Mouse (Mus musculus) MEL (cell line): ENCODE results near the gene Higd2a.

Source experiments
- CHD2 ChIP-seq: IDR thresholded peaks from 2 replicates; pipeline ENCODE4 v1.6.1; 2011; ENCODE audit warnings: low read length, improper control_type of control experiment
- CTCF ChIP-seq, 3 experiments: IDR thresholded peaks in 2 of 3; conservative IDR thresholded peaks in 1 of 3; 2 replicates each; pipeline ENCODE4 v1.5.1; 2011 to 2012; ENCODE audit warnings: low read length in 3 of 3, low read depth in 2 of 3, mild to moderate bottlenecking in 2 of 3, improper control_type of control experiment in 1 of 3, inconsistent platforms in 1 of 3, mixed read lengths in 1 of 3, moderate library complexity in 1 of 3; ENCODE audit not compliant: control insufficient read depth in 1 of 3, insufficient read depth in 1 of 3, poor library complexity in 1 of 3, severe bottlenecking in 1 of 3
- EP300 ChIP-seq, 2 experiments: IDR thresholded peaks; 2 replicates each; pipeline ENCODE4 v1.6.1; 2011; ENCODE audit warnings: improper control_type of control experiment in 2 of 2, low read length in 2 of 2, low read depth in 1 of 2, mild to moderate bottlenecking in 1 of 2
- GABPA ChIP-seq: IDR thresholded peaks from 2 replicates; pipeline ENCODE4 v1.6.1; 2012; ENCODE audit warnings: low read depth, mild to moderate bottlenecking, inconsistent platforms, low read length, improper control_type of control experiment, moderate library complexity
- TCF12 ChIP-seq: IDR thresholded peaks from 2 replicates; pipeline ENCODE4 v1.6.1; 2014; ENCODE audit warnings: low read depth, mild to moderate bottlenecking, inconsistent platforms, low read length, improper control_type of control experiment, moderate library complexity
- UBTF ChIP-seq: IDR thresholded peaks from 2 replicates; pipeline ENCODE4 v1.6.1; 2012; ENCODE audit warnings: low read depth, mild to moderate bottlenecking, inconsistent platforms, low read length, improper control_type of control experiment, moderate library complexity, borderline replicate concordance; ENCODE audit not compliant: insufficient read depth
- ZC3H11A ChIP-seq: IDR thresholded peaks from 2 replicates; pipeline ENCODE4 v1.6.1; 2012; ENCODE audit warnings: low read depth, mild to moderate bottlenecking, inconsistent platforms, low read length, improper control_type of control experiment

DNA sequence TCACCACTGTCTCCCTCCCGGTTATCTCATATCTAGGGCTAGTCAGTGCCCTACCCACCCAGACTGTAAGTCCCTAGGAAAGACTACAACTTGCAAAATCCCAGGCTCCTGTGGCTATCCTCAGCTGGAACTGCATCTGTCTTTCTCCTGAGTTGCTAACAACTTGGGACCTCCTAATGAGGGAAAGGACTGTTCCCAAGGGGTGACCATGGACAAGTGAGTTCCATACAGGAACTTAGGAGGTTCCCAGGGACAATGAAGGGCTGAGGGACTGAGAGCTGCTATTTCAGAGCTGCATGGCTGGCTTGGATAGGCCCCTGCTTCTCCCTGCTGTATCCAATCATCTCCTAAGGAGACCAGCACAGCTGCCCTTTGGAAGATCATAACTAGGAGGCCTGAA lies 19.3 kb downstream of the Higd2a start:
- TF ChIP-seq CHD2: no peak
- no peak for TF ChIP-seq CTCF (IDR thresholded peaks at IDR 0.05 in 2 of 3, conservative IDR thresholded peaks at IDR 0.05 in 1 of 3; ENCODE audit: control insufficient read depth in 1 of 3, insufficient read depth in 1 of 3, low read depth in 2 of 3, low read length in 3 of 3, poor library complexity in 1 of 3, severe bottlenecking in 1 of 3)
- no peak for TF ChIP-seq TCF12
- no peak for TF ChIP-seq EP300 (IDR thresholded peaks at IDR 0.05; ENCODE audit: low read depth in 1 of 2, low read length in 2 of 2)
- no peak for TF ChIP-seq ZC3H11A
- TF ChIP-seq GABPA: no peak
- no peak for TF ChIP-seq UBTF
